Mouse (Mus musculus) hindbrain, embryonic 12.5 days (tissue): ENCODE measurements around the gene Apbb2. TPM values are rescaled to one million over a fixed set of nuclear protein-coding genes. Genes with fewer than 3 reads are reported as not detected.

Experiments
- ATAC-seq: fragments of 200-750 bp; cut with Nextera tagmentation; 2 replicates; pipeline ENCODE4 v1.8.0; 2017; ENCODE audit warnings: moderate TSS enrichment; ENCODE audit not compliant: low FRiP score
- H3K27ac ChIP-seq: fragments of 300-500 bp; sonication (generic); 2 replicates; pipeline ENCODE4 v1.5.1; 2016; ENCODE audit warnings: mild to moderate bottlenecking
- H3K27me3 ChIP-seq: fragments of 300-500 bp; sonication (generic); 2 replicates; pipeline ENCODE4 v1.6.1; 2016; ENCODE audit warnings: mild to moderate bottlenecking
- H3K36me3 ChIP-seq: fragments of 300-500 bp; sonication (generic); 2 replicates; pipeline ENCODE4 v1.6.1; 2016; ENCODE audit warnings: mild to moderate bottlenecking
- H3K4me1 ChIP-seq: fragments of 300-500 bp; sonication (generic); 2 replicates; pipeline ENCODE4 v1.6.1; 2016
- H3K4me2 ChIP-seq: fragments of 300-500 bp; sonication (generic); replicated peaks from 2 replicates; pipeline ENCODE4 v1.6.1; 2016; ENCODE audit warnings: mild to moderate bottlenecking
- H3K4me3 ChIP-seq: fragments of 300-500 bp; sonication (generic); 2 replicates; pipeline ENCODE4 v1.5.1; 2016; ENCODE audit warnings: mild to moderate bottlenecking
- H3K9ac ChIP-seq: fragments of 300-500 bp; sonication (generic); 2 replicates; pipeline ENCODE4 v1.6.1; 2016; ENCODE audit warnings: mild to moderate bottlenecking, moderate library complexity
- H3K9me3 ChIP-seq: fragments of 300-500 bp; sonication (generic); replicated peaks from 2 replicates; pipeline ENCODE4 v1.6.1; 2016; ENCODE audit warnings: mild to moderate bottlenecking
- WGBS: fragments of 180-500 bp; shearing (Covaris S2); methylation state at CpG from one replicate; pipeline ENCODE4 v1.1.7; 2016; 5-methylcytosine and 5-hydroxymethylcytosine counted together
- polyA plus RNA-seq: library from polyadenylated mRNA; unstranded; fragments of >200 nt; fragmentation: Nextera tagmentation; extraction: Ambion mirVana; gene quantifications from 2 replicates; pipeline ENCODE4 v1.2.1, GENCODE M21; 2016

Apbb2 gene
- polyA plus RNA-seq, 1 experiment from 2014 or later, result 82.4 TPM

DNA sequence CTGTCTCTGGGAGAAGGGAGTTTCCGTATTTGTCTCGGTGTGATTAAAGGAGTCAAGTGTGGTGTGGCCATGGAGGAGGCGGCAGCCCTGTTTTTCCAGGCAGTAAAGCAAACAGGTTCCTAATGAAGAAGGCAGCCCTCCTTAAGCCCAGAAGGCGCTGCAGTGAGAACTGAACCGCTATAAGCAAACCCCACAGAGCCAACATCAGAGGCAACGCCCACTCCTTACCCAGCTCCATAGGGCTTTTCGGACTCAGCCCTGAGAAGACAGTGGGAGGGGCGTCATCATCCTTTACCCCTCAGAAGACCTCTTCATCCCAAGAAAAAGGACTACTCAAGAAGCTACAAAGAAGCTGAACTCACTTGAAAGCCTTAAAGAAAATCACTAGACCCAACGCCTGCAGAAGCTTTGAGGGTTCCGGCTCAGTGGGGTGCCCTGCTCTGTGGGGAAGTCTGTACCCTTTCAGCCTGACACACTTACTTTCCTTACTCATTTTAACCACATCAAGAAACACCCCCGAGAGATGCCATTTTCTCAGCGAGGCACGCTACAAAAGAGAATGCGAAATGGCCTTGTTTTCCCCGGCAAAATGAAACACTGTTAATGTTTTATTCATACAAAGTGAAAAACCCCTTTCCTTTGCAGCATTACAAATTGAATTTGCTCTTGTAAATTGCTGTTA lies 258.7 kb downstream of the Apbb2 start:
- Histone ChIP-seq H3K4me3 (no peak overlapping the region), H3K9ac (no peak overlapping the region), H3K4me2 (no peak overlapping the region), H3K27me3 (no peaks in the 10 kb centered on the region), H3K36me3 (0 out of 2 replicates have a peak, but pooled peaks cover 9% of the 10 kb centered on the region), H3K27ac (peak overlapping the region; percentile 19; the same call in 1 of the 2 replicates), H3K4me1 (peaks cover 28% of the 10 kb centered on the region), H3K9me3 (no peaks in the 10 kb centered on the region)
- 47% methylated on average over 15 of the region's 15 CpGs for WGBS
- no peak for ATAC-seq

DNA sequence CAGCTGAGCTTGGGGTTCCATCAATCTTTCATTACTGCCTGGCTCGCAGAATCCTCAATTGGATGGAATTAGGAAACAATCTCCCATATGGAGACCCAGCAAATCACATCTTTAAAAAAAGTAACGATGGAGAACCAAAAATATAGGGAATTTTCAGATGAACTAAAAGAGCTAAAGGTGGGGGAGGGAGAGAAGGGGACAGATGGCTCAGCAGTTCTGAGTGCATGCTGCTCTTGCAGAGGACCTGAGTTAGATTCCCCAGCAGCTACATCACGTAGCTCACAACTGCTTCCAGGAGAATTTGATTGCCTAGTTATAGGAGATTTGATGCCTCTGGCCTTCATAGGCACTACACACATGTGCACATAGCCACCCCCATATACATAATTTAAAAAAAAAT lies 263.4 kb downstream of the Apbb2 start:
- ATAC-seq, result no peak
- 85% methylated on average over 3 of the region's 3 CpGs for WGBS
- Histone ChIP-seq H3K9me3 (no peaks in the 10 kb centered on the region), H3K4me2 (no peak overlapping the region), H3K4me3 (no peak overlapping the region), H3K36me3 (0 out of 2 replicates have a peak, but pooled peaks cover 4% of the 10 kb centered on the region), H3K27ac (no peak overlapping the region), H3K9ac (no peak overlapping the region), H3K27me3 (no peaks in the 10 kb centered on the region), H3K4me1 (peaks cover 12% of the 10 kb centered on the region)

DNA sequence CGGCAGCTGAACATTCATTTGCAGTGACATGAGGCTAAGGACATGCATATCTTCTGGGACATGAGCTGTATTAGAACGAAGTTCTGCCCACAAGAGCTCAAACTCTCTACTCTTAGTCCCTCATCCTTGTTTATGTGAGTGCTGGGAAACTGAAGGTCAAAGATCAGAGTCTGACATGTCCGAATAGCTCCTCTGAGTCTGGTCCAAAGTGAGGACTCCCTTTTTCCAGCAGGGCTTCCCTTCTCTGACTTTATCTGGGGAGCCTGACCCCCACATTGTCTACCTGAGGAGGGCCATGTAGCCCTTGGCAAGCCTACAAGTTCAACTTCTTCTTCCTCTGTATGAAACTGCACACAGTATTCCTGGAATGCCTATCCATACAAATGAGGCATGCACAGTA lies 264.7 kb downstream of the Apbb2 start:
- Histone ChIP-seq H3K4me1 (peaks cover 6% of the 10 kb centered on the region; the same call in 1 of the 2 replicates), H3K27ac (no peak overlapping the region), H3K27me3 (no peaks in the 10 kb centered on the region), H3K9ac (no peak overlapping the region), H3K36me3 (0 out of 2 replicates have a peak, but pooled peaks cover 4% of the 10 kb centered on the region), H3K4me3 (no peak overlapping the region), H3K4me2 (no peak overlapping the region), H3K9me3 (no peaks in the 10 kb centered on the region)
- WGBS, result 86% methylated on average over 3 of the region's 3 CpGs
- ATAC-seq, result no peak

DNA sequence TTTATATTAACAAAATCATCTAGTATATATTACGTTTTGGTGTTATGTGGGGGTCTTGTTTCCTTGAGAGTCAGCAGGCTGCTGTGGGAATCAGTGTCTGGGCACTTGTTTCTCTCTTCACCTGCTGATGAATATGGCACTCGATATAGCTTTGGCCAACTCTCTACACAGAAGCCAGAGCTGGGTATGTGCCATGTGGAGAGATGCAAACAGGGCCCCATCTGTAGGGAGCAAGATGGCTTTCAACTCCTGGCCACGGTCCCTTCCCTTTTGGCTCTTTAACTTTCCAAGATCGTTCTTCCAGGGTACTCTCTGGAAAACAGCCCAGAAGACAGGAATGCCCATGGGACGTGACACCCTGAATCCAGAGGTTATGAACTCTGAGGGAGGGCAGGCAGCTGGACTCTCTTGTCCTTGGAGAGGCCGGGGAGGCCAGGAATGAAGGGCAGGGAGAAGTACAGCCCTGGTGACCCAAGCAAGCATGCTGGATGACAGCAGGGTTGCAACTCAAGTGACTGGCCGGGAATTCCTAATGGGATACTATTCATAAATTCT lies 266.7 kb downstream of the Apbb2 start:
- Histone ChIP-seq H3K27ac (no peak overlapping the region), H3K4me1 (peaks cover 8% of the 10 kb centered on the region; the same call in 1 of the 2 replicates), H3K9ac (no peak overlapping the region), H3K9me3 (no peaks in the 10 kb centered on the region), H3K27me3 (no peaks in the 10 kb centered on the region), H3K4me3 (no peak overlapping the region), H3K36me3 (0 out of 2 replicates have a peak, but pooled peaks cover 4% of the 10 kb centered on the region), H3K4me2 (no peak overlapping the region)
- ATAC-seq, result no peak
- 88% methylated on average over 7 of the region's 7 CpGs for WGBS

DNA sequence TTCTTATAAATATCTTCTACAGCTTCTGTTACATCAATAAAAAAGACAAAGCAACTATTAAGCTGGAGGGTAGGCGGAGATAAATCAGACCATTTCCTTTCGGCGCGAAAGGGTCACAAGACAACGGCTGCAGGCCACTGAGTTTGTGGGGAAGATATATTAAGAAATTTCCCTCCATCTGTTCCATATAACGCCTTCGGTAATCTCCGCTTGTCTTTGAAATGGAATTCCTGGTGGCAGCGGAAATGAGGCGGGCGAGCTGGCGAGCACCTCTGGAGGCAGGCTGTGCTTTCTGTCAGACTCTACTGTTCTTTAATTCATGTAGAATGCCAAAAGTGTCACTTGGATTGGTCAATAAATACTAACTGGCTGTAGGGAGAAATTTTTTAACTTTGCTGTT lies 267.5 kb downstream of the Apbb2 start:
- WGBS, result 77% methylated on average over 12 of the region's 12 CpGs
- ATAC-seq, result no peak
- 0 out of 2 replicates have a peak, but pooled peaks cover 4% of the 10 kb centered on the region for H3K36me3 ChIP-seq
- no peaks in the 10 kb centered on the region for H3K27me3 ChIP-seq
- no peak overlapping the region for H3K27ac ChIP-seq
- no peak overlapping the region for H3K9ac ChIP-seq
- no peaks in the 10 kb centered on the region for H3K9me3 ChIP-seq
- peaks cover 8% of the 10 kb centered on the region; the same call in 1 of the 2 replicates for H3K4me1 ChIP-seq
- H3K4me2 ChIP-seq, result no peak overlapping the region
- no peak overlapping the region for H3K4me3 ChIP-seq

- no peaks in the 10 kb centered on the region for H3K27me3 ChIP-seq
- 88% methylated on average over 6 of the region's 6 CpGs for WGBS
- H3K36me3 ChIP-seq, result 0 out of 2 replicates have a peak, but pooled peaks cover 2% of the 10 kb centered on the region
- H3K9ac ChIP-seq, result no peak overlapping the region
- ATAC-seq, result no peak
- no peak overlapping the region for H3K27ac ChIP-seq
- H3K9me3 ChIP-seq, result no peaks in the 10 kb centered on the region
- H3K4me3 ChIP-seq, result no peak overlapping the region
- H3K4me2 ChIP-seq, result no peak overlapping the region
- H3K4me1 ChIP-seq, result peaks cover 8% of the 10 kb centered on the region; the same call in 1 of the 2 replicates
These were observed 268.0 kb downstream of the Apbb2 start for GRCm38 (mm10) chr5:66350611-66351010.

GRCm38 (mm10) chr5:66348421-66348820 lies 270.2 kb downstream of the Apbb2 start:
- WGBS, result 71% methylated on average over 6 of the region's 6 CpGs
- Histone ChIP-seq H3K27ac (no peak overlapping the region), H3K36me3 (no peaks in the 10 kb centered on the region), H3K4me2 (no peak overlapping the region), H3K9ac (no peak overlapping the region), H3K9me3 (no peaks in the 10 kb centered on the region), H3K4me1 (0 out of 2 replicates have a peak, but pooled peaks cover 3% of the 10 kb centered on the region), H3K4me3 (no peak overlapping the region), H3K27me3 (no peaks in the 10 kb centered on the region)
- ATAC-seq, result no peak

GRCm38 (mm10) chr5:66346756-66347155 lies 271.8 kb downstream of the Apbb2 start:
- H3K27ac ChIP-seq, result no peak overlapping the region
- 83% methylated on average over 6 of the region's 6 CpGs for WGBS
- H3K4me1 ChIP-seq, result peaks cover 6% of the 10 kb centered on the region; the same call in 1 of the 2 replicates
- no peaks in the 10 kb centered on the region for H3K9me3 ChIP-seq
- no peak overlapping the region for H3K4me3 ChIP-seq
- no peaks in the 10 kb centered on the region for H3K27me3 ChIP-seq
- H3K4me2 ChIP-seq, result no peak overlapping the region
- H3K9ac ChIP-seq, result no peak overlapping the region
- no peak for ATAC-seq
- no peaks in the 10 kb centered on the region for H3K36me3 ChIP-seq

DNA sequence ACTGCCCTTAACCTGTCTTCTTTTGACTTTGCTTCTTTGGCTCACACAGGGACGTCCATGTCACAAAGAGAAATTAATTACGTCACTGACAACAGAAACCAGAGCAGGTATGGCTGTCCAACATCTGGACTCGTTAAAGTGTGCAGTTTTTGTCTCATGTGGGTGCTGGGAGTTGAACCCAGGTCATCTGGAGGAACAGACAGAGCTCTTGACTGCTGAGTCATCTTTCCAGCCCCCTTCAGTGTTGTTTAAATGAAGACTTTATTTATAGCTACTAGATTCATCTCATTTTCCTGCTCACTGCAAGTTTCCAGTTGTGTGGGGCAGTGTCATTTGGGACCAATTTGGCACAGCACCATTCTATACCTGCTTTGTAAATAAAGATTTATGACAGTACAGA lies 273.4 kb downstream of the Apbb2 start:
- Histone ChIP-seq H3K4me2 (no peak overlapping the region), H3K4me1 (peaks cover 20% of the 10 kb centered on the region), H3K27ac (no peak overlapping the region), H3K27me3 (no peaks in the 10 kb centered on the region), H3K4me3 (no peak overlapping the region), H3K9me3 (no peaks in the 10 kb centered on the region), H3K36me3 (no peaks in the 10 kb centered on the region), H3K9ac (no peak overlapping the region)
- ATAC-seq, result no peak
- WGBS, result 54% methylated on average over 3 of the region's 3 CpGs

- no peak overlapping the region for H3K4me2 ChIP-seq
- H3K27ac ChIP-seq, result no peak overlapping the region
- H3K4me1 ChIP-seq, result peaks cover 20% of the 10 kb centered on the region
- H3K9ac ChIP-seq, result no peak overlapping the region
- H3K27me3 ChIP-seq, result no peaks in the 10 kb centered on the region
- no peak for ATAC-seq
- H3K36me3 ChIP-seq, result no peaks in the 10 kb centered on the region
- no peak overlapping the region for H3K4me3 ChIP-seq
- WGBS, result 80% methylated on average over 2 of the region's 2 CpGs
- H3K9me3 ChIP-seq, result no peaks in the 10 kb centered on the region
These were observed 274.4 kb downstream of the Apbb2 start for GRCm38 (mm10) chr5:66344182-66344581.

DNA sequence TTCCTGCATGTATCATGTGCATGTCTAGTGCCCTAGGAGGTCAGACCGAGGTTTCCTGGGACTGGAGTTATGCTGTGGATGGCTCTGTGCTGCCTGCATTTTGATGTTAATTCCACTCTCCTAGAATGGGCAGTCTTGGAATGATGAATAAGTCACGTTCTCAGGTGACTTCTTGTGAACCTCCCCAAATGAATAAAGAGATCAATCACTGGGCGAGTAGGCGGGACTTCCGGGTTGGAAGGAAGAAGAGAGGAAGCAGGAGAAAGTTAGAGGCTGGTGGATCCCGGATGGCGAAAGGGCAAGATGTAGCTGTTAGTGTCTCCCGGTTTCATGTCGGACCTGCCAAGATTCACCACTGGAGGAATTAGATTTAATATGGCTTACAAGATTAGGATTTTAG lies 276.3 kb downstream of the Apbb2 start:
- no peak for ATAC-seq
- Histone ChIP-seq H3K9me3 (no peaks in the 10 kb centered on the region), H3K9ac (no peak overlapping the region), H3K4me2 (no peak overlapping the region), H3K4me3 (no peak overlapping the region), H3K36me3 (no peaks in the 10 kb centered on the region), H3K4me1 (peaks cover 31% of the 10 kb centered on the region), H3K27ac (no peak overlapping the region), H3K27me3 (no peaks in the 10 kb centered on the region)
- WGBS, result 67% methylated on average over 9 of the region's 9 CpGs

- no peak for ATAC-seq
- 48% methylated on average over 10 of the region's 10 CpGs for WGBS
- no peak overlapping the region for H3K4me3 ChIP-seq
- no peak overlapping the region for H3K4me2 ChIP-seq
- no peak overlapping the region for H3K27ac ChIP-seq
- no peaks in the 10 kb centered on the region for H3K27me3 ChIP-seq
- H3K4me1 ChIP-seq, result peaks cover 35% of the 10 kb centered on the region
- no peaks in the 10 kb centered on the region for H3K9me3 ChIP-seq
- H3K9ac ChIP-seq, result no peak overlapping the region
- no peaks in the 10 kb centered on the region for H3K36me3 ChIP-seq
These were observed 276.7 kb downstream of the Apbb2 start for GRCm38 (mm10) chr5:66341848-66342247.
